Mouse (Mus musculus): ENCODE data around the gene Camk2d.

Camk2d gene

DNA sequence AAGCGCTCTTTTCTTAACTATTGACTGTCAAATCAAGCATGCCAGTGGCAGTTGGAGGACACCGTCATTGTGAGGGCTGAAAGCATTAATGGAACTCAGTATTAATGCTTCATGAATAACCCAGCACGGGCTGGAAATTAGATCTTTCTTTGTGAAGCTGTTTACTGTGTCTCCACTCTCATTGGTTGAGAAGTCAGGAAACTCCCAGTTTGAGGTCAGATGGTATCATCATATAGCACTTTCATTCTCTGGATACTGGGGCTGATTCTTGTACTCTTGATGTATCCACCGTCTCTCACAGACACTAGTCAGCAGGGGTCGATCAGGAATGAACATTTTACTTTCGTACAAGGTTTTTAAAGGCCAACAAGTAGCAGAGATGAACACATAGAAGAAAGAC is 54.6 kb downstream of the Camk2d start:
- DNase-seq (ENCODE audit: low spot score in 2 of 2): no peak

DNA sequence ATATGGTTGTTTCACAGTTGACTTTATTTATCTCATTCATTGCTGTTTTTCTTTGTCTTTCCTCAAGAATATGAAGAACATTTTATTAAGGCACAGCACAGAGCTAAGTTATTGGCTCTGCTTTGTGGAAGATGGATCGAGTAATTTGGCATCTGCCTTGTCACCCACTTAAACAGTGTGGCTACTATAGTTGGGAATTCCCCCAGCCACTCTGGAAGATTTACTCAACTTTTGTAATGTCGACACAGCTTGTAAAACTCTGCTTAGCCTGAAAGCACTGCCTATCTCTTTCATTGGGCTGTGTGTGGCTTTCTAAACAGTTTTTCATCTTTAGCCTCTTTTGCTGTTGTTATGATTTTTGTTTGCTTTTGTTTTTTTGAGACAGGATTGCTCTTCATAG is 56.3 kb downstream of the Camk2d start:
- DNase-seq (ENCODE audit: low spot score in 2 of 2): no peak

DNA sequence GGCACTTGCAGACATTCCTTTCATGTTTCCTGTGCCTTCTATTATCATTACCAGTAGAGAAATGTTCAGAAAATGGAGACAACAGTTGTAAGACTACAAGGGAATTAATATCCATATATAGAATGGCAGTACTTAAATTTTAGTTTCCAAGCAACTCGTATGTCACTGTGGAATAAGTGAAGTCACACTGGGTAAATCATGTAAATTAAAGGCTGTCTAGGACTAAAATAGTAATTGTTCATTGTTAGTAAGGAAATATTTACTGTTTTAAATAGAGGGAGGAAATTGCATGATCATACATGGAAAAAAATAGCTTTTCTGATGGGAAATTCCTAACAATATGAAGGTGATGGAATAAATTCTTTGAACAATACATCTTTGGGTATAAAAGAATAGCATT is 57.0 kb downstream of the Camk2d start:
- DNase-seq (ENCODE audit: low spot score in 2 of 2): no peak

GRCm38 (mm10) chr3:126656173-126656572 is 60.1 kb downstream of the Camk2d start:
- no peak for DNase-seq (ENCODE audit: low spot score in 2 of 2)

- no peak for DNase-seq (ENCODE audit: low spot score in 2 of 2)
Observed at GRCm38 (mm10) chr3:126657895-126658294, 61.8 kb downstream of the Camk2d start.

- no peak for DNase-seq (ENCODE audit: low spot score in 2 of 2)
Observed at GRCm38 (mm10) chr3:126658791-126659190, 62.7 kb downstream of the Camk2d start.

DNA sequence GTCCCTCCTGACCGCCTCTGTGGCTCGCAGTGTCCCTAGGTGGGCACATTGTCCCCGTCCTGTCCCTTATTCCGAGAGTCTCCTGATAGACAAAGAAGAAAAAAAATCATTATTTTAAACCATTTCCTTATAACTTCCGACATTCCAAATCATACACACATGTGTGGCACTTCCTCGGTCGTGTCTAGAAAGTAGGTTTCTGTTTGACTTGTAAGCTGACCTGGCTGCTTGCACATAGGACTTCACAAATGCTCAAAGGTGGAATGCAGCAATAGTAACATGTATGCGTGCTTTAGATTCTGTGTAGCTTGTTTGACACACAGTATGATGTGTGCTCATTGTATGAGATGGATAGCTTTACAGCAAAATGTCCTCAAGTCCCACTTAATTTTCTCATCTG is 63.1 kb downstream of the Camk2d start:
- no peak for DNase-seq (ENCODE audit: low spot score in 2 of 2)

GRCm38 (mm10) chr3:126659832-126660564 is 63.9 kb downstream of the Camk2d start:
- no peak for DNase-seq (ENCODE audit: low spot score in 2 of 2)

- DNase-seq (ENCODE audit: low spot score in 2 of 2): no peak
Observed at GRCm38 (mm10) chr3:126660575-126660974, 64.5 kb downstream of the Camk2d start.

DNA sequence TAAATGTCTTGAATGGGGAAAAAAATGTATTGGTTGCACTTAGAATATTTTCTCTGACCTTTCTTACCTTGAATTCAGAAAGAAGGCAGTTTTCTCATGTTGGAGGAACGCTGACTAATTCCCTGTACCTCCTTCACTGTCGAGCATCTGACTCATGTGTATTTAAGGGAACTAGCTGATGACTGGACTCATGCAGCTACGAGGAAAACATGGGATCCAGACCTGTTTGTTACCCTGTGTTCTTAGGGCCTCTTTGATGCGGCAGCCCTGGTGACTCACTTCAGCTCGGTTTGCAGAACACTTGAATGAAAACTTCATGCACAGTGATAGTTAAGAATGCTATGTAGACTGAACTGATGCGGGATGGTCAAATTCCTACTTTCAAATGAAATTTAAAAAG is 64.9 kb downstream of the Camk2d start:
- no peak for DNase-seq (ENCODE audit: low spot score in 2 of 2)

- no peak for DNase-seq (ENCODE audit: low spot score in 2 of 2)
Observed at GRCm38 (mm10) chr3:126661920-126662319, 65.8 kb downstream of the Camk2d start.

DNA sequence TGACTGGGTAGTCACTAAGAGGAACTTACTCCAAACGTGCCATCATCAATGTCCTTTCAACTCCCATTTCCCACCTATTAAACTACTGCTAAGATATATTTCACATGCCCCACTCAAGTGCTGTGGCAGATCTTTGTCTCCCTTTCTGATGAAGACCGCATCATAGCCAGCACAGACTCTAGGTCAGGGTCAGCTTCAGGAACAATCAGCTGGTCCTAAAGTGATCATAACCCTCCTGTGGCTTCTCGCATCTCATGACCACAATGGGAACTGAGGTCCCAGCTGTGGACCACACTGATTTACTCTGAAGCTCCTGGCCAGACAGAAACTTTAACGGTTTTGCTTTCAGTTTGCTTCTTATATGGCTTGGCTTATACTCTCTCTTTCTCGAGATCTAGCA is 67.3 kb downstream of the Camk2d start:
- no peak for DNase-seq (ENCODE audit: low spot score in 2 of 2)

DNA sequence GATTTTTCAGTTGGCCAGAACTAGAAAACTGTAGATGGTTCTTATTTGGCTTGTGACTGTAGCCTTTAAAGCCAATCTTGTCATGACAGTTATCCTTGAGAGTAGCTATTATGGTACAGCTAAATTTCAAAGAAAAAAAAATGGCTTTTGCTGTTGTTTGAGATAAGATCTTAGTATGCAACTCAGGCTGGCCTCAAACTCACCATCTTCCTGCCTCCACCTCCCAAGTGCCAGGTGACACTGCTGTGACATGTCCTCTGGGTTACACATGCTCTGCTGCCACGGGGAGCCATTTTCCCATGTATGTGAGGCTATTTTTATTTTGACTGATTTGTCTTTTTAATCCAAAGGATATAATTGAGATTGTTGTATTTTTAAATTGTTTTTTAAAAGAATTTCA is 69.8 kb downstream of the Camk2d start:
- DNase-seq (ENCODE audit: low spot score in 2 of 2): no peak

DNA sequence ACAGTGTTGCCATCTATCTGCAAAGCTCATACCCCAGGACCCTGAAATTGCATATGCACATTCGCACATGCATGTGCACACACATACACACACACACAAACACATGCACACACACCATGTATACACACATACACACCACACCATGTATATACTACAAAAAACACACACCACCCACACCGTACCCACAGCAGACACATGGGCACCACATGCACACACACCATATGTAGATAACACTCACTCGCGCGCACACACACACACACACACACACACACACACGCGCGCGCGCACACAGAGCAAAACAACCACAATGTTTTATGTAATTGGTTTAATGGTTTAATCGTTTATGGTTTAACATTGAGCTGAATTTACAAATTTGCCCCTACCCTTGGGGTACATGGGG is 70.9 kb downstream of the Camk2d start:
- DNase-seq (ENCODE audit: low spot score in 2 of 2): no peak

- peak in 1 of 2 experiments; percentile 39 for DNase-seq (ENCODE audit: low spot score in 2 of 2)
Observed at GRCm38 (mm10) chr3:126667451-126667850, 71.3 kb downstream of the Camk2d start.

GRCm38 (mm10) chr3:126668123-126668522 is 72.0 kb downstream of the Camk2d start:
- DNase-seq (ENCODE audit: low spot score in 2 of 2): no peak

DNA sequence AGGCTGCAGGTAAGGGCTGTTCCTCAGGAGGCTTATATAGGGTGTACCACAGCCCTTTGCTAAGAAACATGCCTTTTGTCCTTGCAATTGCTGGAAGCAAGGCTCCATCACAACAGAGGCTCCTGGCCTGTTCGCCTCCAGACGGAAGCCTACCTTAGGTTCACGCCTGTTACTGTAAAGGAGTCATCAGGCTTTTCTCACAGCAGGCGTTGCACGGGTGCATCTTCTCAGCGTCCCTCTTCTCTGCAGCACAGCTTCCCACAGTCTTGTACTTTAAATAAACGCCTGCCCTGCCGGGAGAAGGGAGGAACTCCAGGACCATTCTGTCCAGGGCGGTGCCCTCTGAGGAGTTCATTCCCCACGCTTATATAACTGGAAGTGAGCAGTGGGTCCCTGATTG is 72.6 kb downstream of the Camk2d start:
- no peak for DNase-seq (ENCODE audit: low spot score in 2 of 2)

DNA sequence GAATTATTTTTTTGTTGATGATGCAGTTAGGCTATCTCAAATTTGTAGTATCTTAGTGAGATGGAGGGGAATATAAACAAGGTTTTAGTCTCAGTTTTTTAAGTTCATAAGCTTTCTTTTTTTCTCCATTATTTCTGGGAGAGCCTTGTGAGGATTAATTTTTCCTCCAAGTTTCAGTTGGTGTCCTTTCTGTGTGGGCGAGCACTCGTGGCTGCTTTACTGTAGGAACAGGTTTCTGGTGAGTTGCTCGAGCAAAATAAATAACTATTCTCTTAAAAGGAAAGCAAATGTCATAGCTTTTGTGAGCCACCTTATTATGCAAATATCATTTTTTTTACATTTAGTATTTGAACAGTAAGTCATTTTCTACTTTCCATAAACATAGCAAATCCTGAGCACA is 74.3 kb downstream of the Camk2d start:
- no peak for DNase-seq (ENCODE audit: low spot score in 2 of 2)

- no peak for DNase-seq (ENCODE audit: low spot score in 2 of 2)
Observed at GRCm38 (mm10) chr3:126671292-126671691, 75.2 kb downstream of the Camk2d start.

DNA sequence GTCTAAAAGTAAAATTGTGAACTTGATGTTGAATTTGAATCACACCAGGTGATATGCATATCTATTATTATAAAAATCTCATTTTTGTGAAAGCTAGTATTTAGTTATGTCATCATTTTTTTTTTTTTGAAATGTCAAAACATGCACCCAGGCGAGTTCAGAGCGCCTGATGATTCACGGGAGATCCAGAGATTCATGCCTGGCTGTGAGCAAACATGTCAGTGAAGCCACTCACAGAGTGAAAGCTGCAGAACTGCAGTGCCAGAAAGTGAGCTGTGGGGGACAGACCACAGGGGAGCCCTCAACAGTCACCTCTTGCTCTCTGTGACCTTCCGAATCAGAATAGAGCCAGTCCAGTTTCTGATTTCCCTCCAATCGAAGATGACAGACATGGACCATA is 84.9 kb downstream of the Camk2d start:
- no peak for DNase-seq (ENCODE audit: low spot score in 2 of 2)

- DNase-seq (ENCODE audit: low spot score in 2 of 2): no peak
Observed at GRCm38 (mm10) chr3:126681996-126682395, 85.9 kb downstream of the Camk2d start.

- no peak for DNase-seq (ENCODE audit: low spot score in 2 of 2)
Observed at GRCm38 (mm10) chr3:126685363-126685762, 89.3 kb downstream of the Camk2d start.

DNA sequence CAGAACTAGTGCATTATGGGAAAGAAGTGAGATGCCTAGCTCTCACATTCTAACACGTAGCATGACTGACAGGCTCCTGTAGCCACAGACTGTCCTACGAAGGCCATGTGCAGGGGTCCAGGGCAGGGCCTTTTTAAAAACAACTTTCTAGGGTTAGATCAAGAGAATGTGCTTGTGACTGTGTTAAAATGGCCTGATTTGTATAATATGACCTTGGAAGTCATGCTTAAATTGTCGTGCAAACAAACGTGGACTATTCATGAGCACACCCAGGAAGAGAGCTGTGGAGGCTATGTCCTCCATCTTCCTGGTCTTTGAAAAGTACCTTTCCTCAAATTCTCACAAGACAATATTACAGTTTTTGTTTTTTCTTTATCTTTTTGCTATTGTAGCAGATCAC is 91.0 kb downstream of the Camk2d start:
- no peak for DNase-seq (ENCODE audit: low spot score in 2 of 2)

DNA sequence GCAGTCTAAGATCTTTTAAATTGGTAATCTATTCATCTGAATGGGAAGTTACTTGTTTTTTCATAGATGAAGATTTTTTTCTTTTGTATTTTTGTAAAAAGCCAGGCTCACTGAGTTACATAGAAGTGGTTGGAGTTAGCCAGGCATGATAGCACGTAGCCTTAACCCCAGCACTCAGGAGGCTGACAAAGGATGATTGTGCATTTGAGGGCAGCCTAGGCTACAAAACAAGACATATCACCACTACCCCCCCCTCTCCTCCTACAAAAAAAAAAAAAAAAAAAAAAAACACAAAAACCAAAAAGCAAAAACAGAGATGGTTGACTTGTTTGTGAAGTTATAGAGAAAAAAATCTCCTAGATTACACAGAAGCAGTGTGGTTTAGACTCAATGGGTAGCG is 92.4 kb downstream of the Camk2d start:
- no peak for DNase-seq (ENCODE audit: low spot score in 2 of 2)
